Mouse (Mus musculus) cerebellum, adult 2 months (tissue): ENCODE measurements around the gene Hist1h2bf.

Source experiments
- CTCF ChIP-seq: fragments of 200-500 bp; IDR thresholded peaks from 2 replicates; pipeline ENCODE4 v1.5.1; 2011; ENCODE audit warnings: low read depth, mild to moderate bottlenecking, control low read depth, low read length, moderate library complexity, borderline replicate concordance; ENCODE audit not compliant: insufficient read depth
- POLR2A ChIP-seq: fragments of 200-500 bp; IDR thresholded peaks from 2 replicates; pipeline ENCODE4 v1.6.1; 2011; ENCODE audit warnings: low read length, control low read depth, borderline replicate concordance; ENCODE audit not compliant: insufficient read depth

- TF ChIP-seq CTCF (peak; percentile 85), POLR2A (no peak)
Observed at GRCm38 (mm10) chr13:23524654-23525053, 49.3 kb downstream of the Hist1h2bf start.
